Mouse (Mus musculus): ENCODE results near the gene Bik. TPM values are rescaled to one million over a fixed set of nuclear protein-coding genes. Genes with fewer than 3 reads are reported as not detected.

The Bik gene
- total and polyA plus RNA-seq, 3 experiments = 7.6 to 10.2 TPM; not detected in 1

- TF ChIP-seq NELFE (IDR thresholded peaks at IDR 0.05; ENCODE audit: low read depth, low read length) (no peak), SMC3 (IDR thresholded peaks at IDR 0.05; ENCODE audit: low read depth, low read length) (no peak), TCF12 (IDR thresholded peaks at IDR 0.05; ENCODE audit: low read depth, low read length) (no peak), POLR2AphosphoS5 (IDR thresholded peaks at IDR 0.05; ENCODE audit: borderline replicate concordance, low read depth, low read length) (no peak), ETS1 (IDR thresholded peaks at IDR 0.05; ENCODE audit: low read depth, low read length) (no peak), TAL1 (IDR thresholded peaks at IDR 0.05; ENCODE audit: low read length) (no peak), MAFK (IDR thresholded peaks at IDR 0.05; ENCODE audit: borderline replicate concordance, low read depth, low read length) (no peak), TBP (IDR thresholded peaks at IDR 0.05; ENCODE audit: low read depth, low read length) (no peak), CHD1 (IDR thresholded peaks at IDR 0.05; ENCODE audit: low read depth, low read length) (no peak), CHD2 (IDR thresholded peaks at IDR 0.05; ENCODE audit: low read length) (no peak), USF2 (IDR thresholded peaks at IDR 0.05; ENCODE audit: borderline replicate concordance in 1 of 2, insufficient read depth in 1 of 2, low read depth in 1 of 2, low read length in 2 of 2) (no peak), MAZ (IDR thresholded peaks at IDR 0.05; ENCODE audit: low read depth, low read length) (no peak), E2F4 (IDR thresholded peaks at IDR 0.05; ENCODE audit: borderline replicate concordance, low read depth, low read length) (no peak), BHLHE40 (IDR thresholded peaks at IDR 0.05; ENCODE audit: borderline replicate concordance, low read depth, low read length) (no peak), RCOR1 (IDR thresholded peaks at IDR 0.05; ENCODE audit: low read depth, low read length) (no peak)
- Histone ChIP-seq H3K4me3 (ENCODE audit: control insufficient read depth in 1 of 2, insufficient read depth in 1 of 2, low read depth in 2 of 2, low read length in 2 of 2) (no peak overlapping the region), H3K36me3 (ENCODE audit: control insufficient read depth in 1 of 2, insufficient read depth in 2 of 2, low read length in 2 of 2) (peaks cover 0 to 2% of the 10 kb centered on the region in 2 experiments; a peak in 1 of 4 replicates), H3K9ac (ENCODE audit: control insufficient read depth, low read depth, low read length, poor library complexity, severe bottlenecking) (no peak overlapping the region), H3K4me1 (ENCODE audit: control insufficient read depth in 1 of 2, insufficient read depth in 2 of 2, low read length in 2 of 2) (peaks cover 0 to 7% of the 10 kb centered on the region in 2 experiments; a peak in 1 of 4 replicates), H3K27ac (ENCODE audit: control insufficient read depth, low read depth, low read length) (no peak overlapping the region), H3K27me3 (ENCODE audit: control insufficient read depth in 1 of 2, insufficient read depth in 2 of 2, low read length in 2 of 2) (peaks cover 0 to 1% of the 10 kb centered on the region in 2 experiments; a peak in 2 of 4 replicates), H3K9me3 (replicated peaks; ENCODE audit: insufficient read depth, low read length) (no peaks in the 10 kb centered on the region), H3K79me2 (ENCODE audit: control insufficient read depth, insufficient read depth, low read length, poor library complexity) (no peaks in the 10 kb centered on the region; the same call in 1 of the 2 replicates)
- no peak for DNase-seq (ENCODE audit: low read depth, low spot score)
These were observed 11.6 kb upstream of the Bik start for GRCm38 (mm10) chr15:83515018-83515417.

GRCm38 (mm10) chr15:83518215-83519048 is 8.2 kb upstream of the Bik start:
- H3K27me3 ChIP-seq (ENCODE audit: control insufficient read depth in 1 of 2, insufficient read depth in 2 of 2, low read length in 2 of 2) = peaks cover 1 to 4% of the 10 kb centered on the region in 2 experiments; a peak in 3 of 4 replicates
- H3K4me1 ChIP-seq (ENCODE audit: control insufficient read depth in 1 of 2, insufficient read depth in 2 of 2, low read length in 2 of 2) = peaks cover 0 to 7% of the 10 kb centered on the region in 2 experiments; a peak in 1 of 4 replicates
- TF ChIP-seq EP300 (IDR thresholded peaks at IDR 0.05; ENCODE audit: low read depth in 1 of 2, low read length in 2 of 2) (no peak), POLR2AphosphoS2 (IDR thresholded peaks at IDR 0.05; ENCODE audit: low read length) (no peak), USF1 (IDR thresholded peaks at IDR 0.05; ENCODE audit: low read depth, low read length) (no peak), CHD2 (IDR thresholded peaks at IDR 0.05; ENCODE audit: low read length) (peak; percentile 34; the same call in 1 of the 2 replicates), MAX (IDR thresholded peaks at IDR 0.05; ENCODE audit: low read length) (no peak), ELF1 (IDR thresholded peaks at IDR 0.05; ENCODE audit: low read depth, low read length) (no peak), HCFC1 (IDR thresholded peaks at IDR 0.05; ENCODE audit: low read depth, low read length) (no peak), RAD21 (IDR thresholded peaks at IDR 0.05; ENCODE audit: low read depth, low read length) (peak; percentile 96), MAZ (IDR thresholded peaks at IDR 0.05; ENCODE audit: low read depth, low read length) (peak; percentile 84; the same call in 1 of the 2 replicates), POLR2AphosphoS5 (IDR thresholded peaks at IDR 0.05; ENCODE audit: borderline replicate concordance, low read depth, low read length) (no peak), JUND (IDR thresholded peaks at IDR 0.05; ENCODE audit: low read depth, low read length) (no peak), MYB (IDR thresholded peaks at IDR 0.05; ENCODE audit: low read depth, low read length) (no peak), KAT2A (conservative IDR thresholded peaks at IDR 0.05; ENCODE audit: low read depth, low read length) (no peak), GABPA (IDR thresholded peaks at IDR 0.05; ENCODE audit: low read depth, low read length) (no peak), CTCF (IDR thresholded peaks at IDR 0.05 in 2 of 3, conservative IDR thresholded peaks at IDR 0.05 in 1 of 3; ENCODE audit: control insufficient read depth in 1 of 3, insufficient read depth in 1 of 3, low read depth in 2 of 3, low read length in 3 of 3, poor library complexity in 1 of 3, severe bottlenecking in 1 of 3) (peak; percentile 50 to 93 (median 71)), ZMIZ1 (IDR thresholded peaks at IDR 0.05; ENCODE audit: low read depth, low read length) (no peak), UBTF (IDR thresholded peaks at IDR 0.05; ENCODE audit: borderline replicate concordance, insufficient read depth, low read depth, low read length) (no peak)

More at GRCm38 (mm10) chr15:83518215-83519048, 8.2 kb upstream of the Bik start:
- no peaks in the 10 kb centered on the region for H3K79me2 ChIP-seq (ENCODE audit: control insufficient read depth, insufficient read depth, low read length, poor library complexity)
- no peak overlapping the region for H3K4me3 ChIP-seq (ENCODE audit: control insufficient read depth in 1 of 2, insufficient read depth in 1 of 2, low read depth in 2 of 2, low read length in 2 of 2)
- H3K9ac ChIP-seq (ENCODE audit: control insufficient read depth, low read depth, low read length, poor library complexity, severe bottlenecking) = no peak overlapping the region
- H3K9me3 ChIP-seq (replicated peaks; ENCODE audit: insufficient read depth, low read length) = no peaks in the 10 kb centered on the region
- no peaks in the 10 kb centered on the region for H3K36me3 ChIP-seq (ENCODE audit: control insufficient read depth in 1 of 2, insufficient read depth in 2 of 2, low read length in 2 of 2)
- DNase-seq (ENCODE audit: low read depth, low spot score) = peak; percentile 74
- H3K27ac ChIP-seq (ENCODE audit: control insufficient read depth, low read depth, low read length) = no peak overlapping the region
